Mouse (Mus musculus): ENCODE measurements around the gene Gm20518.

DNA sequence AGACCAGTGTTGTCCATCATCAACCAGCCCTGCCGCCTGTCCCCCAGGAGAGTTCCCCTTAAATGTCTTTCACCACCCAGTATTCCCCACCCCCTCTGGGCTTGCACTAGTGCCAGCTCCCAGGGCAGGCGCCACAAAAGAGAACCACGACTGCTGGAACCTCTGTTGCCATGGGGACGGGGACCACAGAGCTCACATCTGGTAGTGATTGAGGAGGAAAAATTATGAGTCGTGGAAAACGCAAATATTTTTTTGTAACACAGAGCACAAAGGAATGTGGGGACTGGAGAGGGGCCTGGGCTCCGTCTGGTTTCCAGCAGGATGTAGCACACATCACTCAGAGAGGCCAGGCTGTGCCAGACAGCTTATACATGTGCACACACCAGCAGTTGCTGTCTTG, 81.8 kb downstream of the Gm20518 start:
- TF ChIP-seq CTCF (IDR thresholded peaks at IDR 0.05; ENCODE audit: low read depth, low read length) (no peak), GATA1 (IDR thresholded peaks at IDR 0.05; ENCODE audit: borderline replicate concordance, low read length) (no peak), POLR2AphosphoS5 (IDR thresholded peaks at IDR 0.05; ENCODE audit: insufficient replicate concordance, low read depth, low read length) (no peak)
